Mouse (Mus musculus) liver, adult 2 months (tissue): ENCODE results near the gene C530008M17Rik. TPM values are rescaled to one million over a fixed set of nuclear protein-coding genes. Genes with fewer than 3 reads are reported as not detected.

Source experiments
- DNase-seq: peaks from one replicate; pipeline ENCODE4 v3.0.0-alpha.2; 2011; ENCODE audit warnings: low read depth, low spot score; ENCODE audit errors: extremely low read depth
- H3K27ac ChIP-seq: fragments of 200-500 bp; replicated peaks from 2 replicates; pipeline ENCODE4 v1.5.1; 2012; ENCODE audit warnings: low read depth, mild to moderate bottlenecking, control low read depth, inconsistent platforms, low read length; ENCODE audit not compliant: insufficient read depth
- H3K27me3 ChIP-seq: fragments of 200-500 bp; 2 replicates; pipeline ENCODE4 v1.6.1; 2012; ENCODE audit warnings: mild to moderate bottlenecking, moderate library complexity, low read length, inconsistent platforms; ENCODE audit not compliant: control insufficient read depth, insufficient read depth
- H3K36me3 ChIP-seq: fragments of 200-500 bp; 2 replicates; pipeline ENCODE4 v1.6.1; 2012; ENCODE audit warnings: low read length, inconsistent platforms; ENCODE audit not compliant: control insufficient read depth, insufficient read depth
- H3K4me1 ChIP-seq: fragments of 200-500 bp; 2 replicates; pipeline ENCODE4 v1.6.1; 2011; ENCODE audit warnings: low read length; ENCODE audit not compliant: control insufficient read depth, insufficient read depth
- H3K4me3 ChIP-seq: fragments of 200-500 bp; 2 replicates; pipeline ENCODE4 v1.5.1; 2011; ENCODE audit warnings: low read depth, mild to moderate bottlenecking, control low read depth, low read length, moderate library complexity; ENCODE audit not compliant: insufficient read depth
- H3K79me2 ChIP-seq: fragments of 200-500 bp; 2 replicates; pipeline ENCODE4 v1.6.1; 2012; ENCODE audit warnings: inconsistent platforms, mild to moderate bottlenecking, low read length, moderate library complexity; ENCODE audit not compliant: control insufficient read depth, insufficient read depth
- H3K9ac ChIP-seq: fragments of 200-500 bp; 2 replicates; pipeline ENCODE4 v1.6.1; 2012; ENCODE audit warnings: low read depth, mild to moderate bottlenecking, control low read depth, inconsistent platforms, low read length
- CTCF ChIP-seq: fragments of 200-500 bp; IDR thresholded peaks from 2 replicates; pipeline ENCODE4 v1.5.1; 2011; ENCODE audit warnings: low read depth, low read length, control low read depth
- POLR2A ChIP-seq: fragments of 200-500 bp; IDR thresholded peaks from 2 replicates; pipeline ENCODE4 v1.6.1; 2011; ENCODE audit warnings: low read length, control low read depth; ENCODE audit not compliant: insufficient read depth; ENCODE audit errors: extremely low read depth
- WGBS: fragments of 180-500 bp; shearing (Covaris S2); methylation state at CpG from one replicate; pipeline ENCODE4 v1.1.7; 2018; 5-methylcytosine and 5-hydroxymethylcytosine counted together
- polyA plus RNA-seq: library from polyadenylated mRNA; depleted of rRNA; stranded (reverse); fragments of >200 nt; gene quantifications from 2 replicates; pipeline ENCODE4 v1.2.3, GENCODE M21; 2012
- total RNA-seq: library from RNA; depleted of rRNA; stranded (reverse); fragments of >200 nt; gene quantifications from 2 replicates; pipeline ENCODE4 v1.2.3, GENCODE M21; 2014

The C530008M17Rik gene
- total and polyA plus RNA-seq, 2 experiments = under 0.01 to 0.02 TPM

- no peak overlapping the region for H3K27ac ChIP-seq
- H3K9ac ChIP-seq = no peak overlapping the region
- H3K4me1 ChIP-seq = no peaks in the 10 kb centered on the region
- TF ChIP-seq CTCF (no peak), POLR2A (no peak)
- DNase-seq = no peak
- H3K36me3 ChIP-seq = peaks cover 14% of the 10 kb centered on the region
- H3K4me3 ChIP-seq = no peak overlapping the region
- WGBS = 98% methylated on average over 9 of the region's 9 CpGs
- H3K27me3 ChIP-seq = no peaks in the 10 kb centered on the region
- no peaks in the 10 kb centered on the region for H3K79me2 ChIP-seq
These were observed 32.6 kb upstream of the C530008M17Rik start for GRCm38 (mm10) chr5:76623759-76624158.

- H3K4me3 ChIP-seq = no peak overlapping the region
- 87% methylated on average over 1 of the region's 1 CpGs for WGBS
- no peaks in the 10 kb centered on the region for H3K4me1 ChIP-seq
- DNase-seq = no peak
- TF ChIP-seq CTCF = no peak
- TF ChIP-seq POLR2A = no peak
- H3K27ac ChIP-seq = no peak overlapping the region
- H3K27me3 ChIP-seq = no peaks in the 10 kb centered on the region
- peaks cover 24% of the 10 kb centered on the region for H3K36me3 ChIP-seq
- H3K79me2 ChIP-seq = no peaks in the 10 kb centered on the region
- no peak overlapping the region for H3K9ac ChIP-seq
These were observed 28.5 kb upstream of the C530008M17Rik start for GRCm38 (mm10) chr5:76627770-76628169.

GRCm38 (mm10) chr5:76634012-76634411 lies 22.3 kb upstream of the C530008M17Rik start:
- Histone ChIP-seq H3K79me2 (no peaks in the 10 kb centered on the region), H3K4me3 (no peak overlapping the region), H3K4me1 (no peaks in the 10 kb centered on the region), H3K9ac (no peak overlapping the region), H3K27ac (no peak overlapping the region), H3K27me3 (no peaks in the 10 kb centered on the region), H3K36me3 (peaks cover 32% of the 10 kb centered on the region)
- TF ChIP-seq CTCF = no peak
- TF ChIP-seq POLR2A = no peak
- 93% methylated on average over 10 of the region's 10 CpGs for WGBS
- DNase-seq = no peak

- WGBS = 85% methylated on average over 2 of the region's 2 CpGs
- Histone ChIP-seq H3K9ac (no peak overlapping the region), H3K27me3 (no peaks in the 10 kb centered on the region), H3K79me2 (no peaks in the 10 kb centered on the region), H3K4me3 (no peak overlapping the region), H3K27ac (no peak overlapping the region), H3K36me3 (peaks cover 38% of the 10 kb centered on the region), H3K4me1 (no peaks in the 10 kb centered on the region)
- no peak for DNase-seq
- TF ChIP-seq POLR2A (no peak), CTCF (no peak)
These were observed 20.7 kb upstream of the C530008M17Rik start for GRCm38 (mm10) chr5:76635592-76635991.

GRCm38 (mm10) chr5:76642076-76642475 lies 14.2 kb upstream of the C530008M17Rik start:
- DNase-seq = no peak
- Histone ChIP-seq H3K4me1 (no peaks in the 10 kb centered on the region), H3K27ac (no peak overlapping the region), H3K4me3 (no peak overlapping the region), H3K9ac (no peak overlapping the region), H3K27me3 (no peaks in the 10 kb centered on the region), H3K79me2 (no peaks in the 10 kb centered on the region), H3K36me3 (peaks cover 26% of the 10 kb centered on the region)
- 91% methylated on average over 4 of the region's 4 CpGs for WGBS
- TF ChIP-seq CTCF = no peak

- no peak overlapping the region for H3K27ac ChIP-seq
- no peaks in the 10 kb centered on the region for H3K4me1 ChIP-seq
- no peaks in the 10 kb centered on the region for H3K79me2 ChIP-seq
- H3K27me3 ChIP-seq = no peaks in the 10 kb centered on the region
- no peak overlapping the region for H3K9ac ChIP-seq
- peaks cover 23% of the 10 kb centered on the region for H3K36me3 ChIP-seq
- TF ChIP-seq POLR2A (no peak), CTCF (no peak)
- 94% methylated on average over 7 of the region's 7 CpGs for WGBS
- H3K4me3 ChIP-seq = no peak overlapping the region
- DNase-seq = no peak
These were observed 12.1 kb upstream of the C530008M17Rik start for GRCm38 (mm10) chr5:76644234-76644633.
